Mouse (Mus musculus) spleen, adult 2 months (tissue): ENCODE results near the gene Dip2c.

ENCODE experiments used
- CTCF ChIP-seq: fragments of 200-500 bp; IDR thresholded peaks from 2 replicates; pipeline ENCODE4 v1.5.1; 2011; ENCODE audit warnings: mild to moderate bottlenecking, inconsistent platforms; ENCODE audit not compliant: insufficient read depth, insufficient read length, insufficient replicate concordance; ENCODE audit errors: extremely low read depth
- POLR2A ChIP-seq: fragments of 200-500 bp; IDR thresholded peaks from 2 replicates; pipeline ENCODE4 v1.6.1; 2011; ENCODE audit warnings: low read depth, low read length, inconsistent platforms

DNA sequence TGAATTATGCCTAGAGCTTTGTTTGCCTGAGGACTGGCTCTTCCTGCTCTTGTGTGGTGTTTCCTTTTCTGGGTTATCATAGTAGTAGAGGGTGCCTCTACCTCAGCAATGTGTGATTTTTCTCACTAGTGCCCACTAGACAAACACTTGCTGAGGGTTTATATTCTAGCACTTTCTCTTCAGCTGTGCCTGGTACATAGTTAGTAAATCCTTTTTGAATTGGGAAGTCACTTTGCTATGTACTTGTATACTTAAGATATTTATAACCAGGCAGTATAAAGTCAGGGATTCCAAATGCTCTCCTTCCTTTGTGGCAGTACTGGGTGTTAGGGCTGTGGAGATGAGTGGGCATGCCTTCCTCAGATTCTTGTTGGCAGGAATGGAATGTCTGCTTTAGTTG lies 56.9 kb downstream of the Dip2c start:
- TF ChIP-seq CTCF (no peak), POLR2A (no peak)
